Comparison of ENCODE assay signal across 9 mouse cellular contexts in the genomic region with DNA sequence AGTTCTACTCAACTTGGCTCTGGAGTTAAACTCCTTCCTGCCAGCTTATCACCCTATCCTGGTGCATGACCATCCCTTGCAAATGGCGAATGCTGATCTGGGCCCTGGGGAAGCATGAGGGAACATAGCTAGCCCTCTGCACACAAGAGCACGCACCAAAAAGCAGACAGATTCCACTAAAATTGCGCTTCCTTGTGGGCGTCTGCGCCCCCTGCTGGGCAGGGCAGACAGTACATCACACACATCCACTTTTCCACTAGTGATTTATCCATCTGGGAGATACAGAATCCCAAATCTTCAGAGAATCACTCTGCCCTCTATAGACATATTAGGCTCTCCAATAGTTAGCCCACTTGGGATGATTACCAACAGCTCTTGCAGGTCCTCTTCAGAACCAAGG. TPM values are rescaled to one million over a fixed set of nuclear protein-coding genes. Genes with fewer than 3 reads are reported as not detected.
DNase-seq lines count a peak whose midpoint lies in the region; ATAC-seq and TF ChIP-seq lines count a peak whose summit lies in the region.
"Had no signal": no experiment of that assay in that cellular context is flagged by ENCODE, and none has a peak within 500 bp of the region (broad histone marks: within the 10 kb centered on the region; RNA-seq: fewer than 3 reads in every experiment).

No protein-coding gene starts in this region.

- 21% methylated on average over 5 of the region's 5 CpGs for WGBS in liver, postnatal 0 days (ENCODE audit: insufficient replicate concordance)

- no peaks in the 10 kb centered on the region for H3K36me3 ChIP-seq in liver, postnatal 0 days (replicated peaks; ENCODE audit: insufficient read depth, low read length)
- no peaks in the 10 kb centered on the region for H3K36me3 ChIP-seq in splenic B cell, adult 2 months (ENCODE audit: control insufficient read depth, insufficient read depth, low read length, poor library complexity, severe bottlenecking)

- peak; percentile 42 for DNase-seq in liver, postnatal 0 days
- DNase-seq in liver (no peak), MEL-GATA-1-ER (ENCODE audit: extremely low read depth, low read depth) (peak; percentile 5)
- DNase-seq in splenic B cell, adult 2 months (ENCODE audit: low read depth, low spot score), result peak; percentile 69
- DNase-seq in cerebellum, adult 9-10 months, result no peak
- no peak for DNase-seq in layer of hippocampus, adult 11-12 months (ENCODE audit: low spot score)
- no peak for DNase-seq in heart, adult 9 months (ENCODE audit: low spot score in 2 of 2)

- no peak overlapping the region for H3K9ac ChIP-seq in liver, postnatal 0 days (replicated peaks)
- H3K9ac ChIP-seq: forebrain, embryonic 13.5 days had no signal

- H3K4me1 ChIP-seq in liver, postnatal 0 days (ENCODE audit: insufficient read depth), result no peaks in the 10 kb centered on the region
- H3K4me1 ChIP-seq in cortical plate, adult 2 months (ENCODE audit: control insufficient read depth, insufficient read depth, low read length), result no peaks in the 10 kb centered on the region
- H3K4me1 ChIP-seq: forebrain, embryonic 13.5 days had no signal

- H3K9me3 ChIP-seq in liver, postnatal 0 days (ENCODE audit: low read length), result no peaks in the 10 kb centered on the region

- no peak overlapping the region for H3K4me3 ChIP-seq in liver, postnatal 0 days (ENCODE audit: low read depth, low read length)
- no peak overlapping the region for H3K4me3 ChIP-seq in cortical plate, adult 2 months (ENCODE audit: insufficient read depth, low read length)
- H3K4me3 ChIP-seq: forebrain, embryonic 13.5 days had no signal

- no peak overlapping the region for H3K27ac ChIP-seq in liver, postnatal 0 days (ENCODE audit: low read depth)
- H3K27ac ChIP-seq in cortical plate, adult 2 months (ENCODE audit: insufficient read depth, low read length), result no peak overlapping the region
- H3K27ac ChIP-seq: forebrain, embryonic 13.5 days had no signal

- ATAC-seq in liver, postnatal 0 days, result no peak
- ATAC-seq: forebrain, embryonic 13.5 days had no signal

- no peak for TF ChIP-seq POLR2A in cortical plate, adult 2 months (IDR thresholded peaks at IDR 0.05; ENCODE audit: extremely low read depth, insufficient read depth, low read length)

- H3K4me2 ChIP-seq in liver, postnatal 0 days (ENCODE audit: low read depth, low read length), result no peak overlapping the region
- H3K4me2 ChIP-seq: forebrain, embryonic 13.5 days had no signal

- no peaks in the 10 kb centered on the region for H3K27me3 ChIP-seq in liver, postnatal 0 days (ENCODE audit: insufficient read depth, low read length)
- no peaks in the 10 kb centered on the region for H3K27me3 ChIP-seq in splenic B cell, adult 2 months (ENCODE audit: control insufficient read depth, insufficient read depth, low read length, poor library complexity, severe bottlenecking)
- H3K27me3 ChIP-seq: forebrain, embryonic 13.5 days had no signal

- peak; percentile 84 for TF ChIP-seq CTCF in liver, postnatal 0 days (IDR thresholded peaks at IDR 0.05; ENCODE audit: low read depth)
- peak; percentile 28; the same call in 1 of the 2 replicates for TF ChIP-seq CTCF in cortical plate, adult 2 months (IDR thresholded peaks at IDR 0.05; ENCODE audit: extremely low read depth, insufficient read depth, low read length)

- TF ChIP-seq EP300 in liver, postnatal 0 days (IDR thresholded peaks at IDR 0.05; ENCODE audit: low read depth), result no peak

RNA-seq across cellular contexts. Expression of gene Crlf2, which starts 37.9 kb away (rescaled TPM):
- 8.9 and 10.2 TPM in 2 replicates for polyA plus RNA-seq in liver, postnatal 0 days (2015; fragmentation: Nextera tagmentation; extraction: Ambion mirVana)
- 26.5 and 28.2 TPM in 2 replicates for polyA plus RNA-seq in cortical plate, adult 2 months (2012; rRNA removed)

Comparison
In these comparisons a context has a peak if more than half of its experiments do, and no peak if none do; other contexts are left out.
1. DNase-seq: peak in liver, postnatal 0 days (single experiment), MEL-GATA-1-ER (single experiment) and splenic B cell, adult 2 months (single experiment); none in liver (single experiment), cerebellum, adult 9-10 months (single experiment), layer of hippocampus, adult 11-12 months (single experiment) and heart, adult 9 months (0 of 2).